Mouse (Mus musculus): ENCODE measurements around the gene Mllt6.

DNA sequence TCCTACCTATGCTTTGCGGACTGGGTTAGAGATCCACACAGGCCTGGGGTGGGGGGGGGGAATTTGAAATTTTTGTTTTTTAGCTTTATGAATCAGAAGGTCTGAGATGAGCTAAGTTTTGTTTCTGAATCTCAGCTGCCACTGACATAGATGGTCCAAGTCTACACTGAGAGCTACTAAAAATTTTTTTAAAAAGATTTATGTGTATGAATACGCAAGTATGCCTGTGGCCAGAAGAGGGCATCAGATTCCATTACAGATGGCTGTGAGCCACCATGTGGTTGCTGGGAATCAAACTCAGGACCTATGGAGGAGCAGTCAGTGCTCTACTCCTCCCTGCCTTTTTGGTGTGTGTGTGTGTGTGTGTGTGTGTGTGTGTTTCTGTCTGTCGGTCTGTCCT is 51.1 kb downstream of the Mllt6 start:
- TF ChIP-seq CTCF (IDR thresholded peaks at IDR 0.05) (peak; percentile 37), POLR2A (IDR thresholded peaks at IDR 0.05; ENCODE audit: insufficient read depth, low read depth, low read length) (no peak), EP300 (IDR thresholded peaks at IDR 0.05; ENCODE audit: insufficient read depth, low read depth, low read length) (no peak)
